Mouse (Mus musculus) liver, embryonic 15.5 days (tissue): ENCODE measurements around the gene Aldh3b2. TPM values are rescaled to one million over a fixed set of nuclear protein-coding genes. Genes with fewer than 3 reads are reported as not detected.
"Not testable (repeated sequence)": the region's sequence is repeated elsewhere in the genome, so short reads cannot be mapped to it uniquely, and the experiment has no call there.

Source experiments
- ATAC-seq: fragments of 200-750 bp; cut with Nextera tagmentation; 2 replicates; pipeline ENCODE4 v1.8.0; 2017; ENCODE audit warnings: moderate number of reproducible peaks, mild to moderate bottlenecking, moderate library complexity; ENCODE audit not compliant: insufficient read depth
- H3K27ac ChIP-seq: fragments of 300-500 bp; sonication (generic); replicated peaks from 2 replicates; pipeline ENCODE4 v1.5.1; 2015; ENCODE audit warnings: mild to moderate bottlenecking, inconsistent platforms
- H3K27me3 ChIP-seq: fragments of 300-500 bp; sonication (generic); 2 replicates; pipeline ENCODE4 v1.6.1; 2015; ENCODE audit warnings: mild to moderate bottlenecking, inconsistent platforms
- H3K36me3 ChIP-seq: fragments of 300-500 bp; sonication (generic); replicated peaks from 2 replicates; pipeline ENCODE4 v1.6.1; 2015; ENCODE audit warnings: moderate library complexity, mild to moderate bottlenecking, inconsistent platforms
- H3K4me1 ChIP-seq: fragments of 300-500 bp; sonication (generic); replicated peaks from 2 replicates; pipeline ENCODE4 v1.6.1; 2015; ENCODE audit warnings: inconsistent platforms
- H3K4me2 ChIP-seq: fragments of 300-500 bp; sonication (generic); 2 replicates; pipeline ENCODE4 v1.6.1; 2015; ENCODE audit warnings: moderate library complexity, mild to moderate bottlenecking, inconsistent platforms
- H3K4me3 ChIP-seq: fragments of 300-500 bp; sonication (generic); replicated peaks from 2 replicates; pipeline ENCODE4 v1.5.1; 2015; ENCODE audit warnings: mild to moderate bottlenecking, inconsistent platforms
- H3K9ac ChIP-seq: fragments of 300-500 bp; sonication (generic); 2 replicates; pipeline ENCODE4 v1.6.1; 2015; ENCODE audit warnings: moderate library complexity, mild to moderate bottlenecking, inconsistent platforms
- H3K9me3 ChIP-seq: fragments of 300-500 bp; sonication (generic); replicated peaks from 2 replicates; pipeline ENCODE4 v1.6.1; 2016; ENCODE audit warnings: inconsistent platforms
- WGBS: fragments of 180-500 bp; shearing (Covaris S2); methylation state at CpG from one replicate; pipeline ENCODE4 v1.1.7; 2015; ENCODE audit warnings: mixed read lengths; ENCODE audit not compliant: insufficient replicate concordance; 5-methylcytosine and 5-hydroxymethylcytosine counted together
- polyA plus RNA-seq: library from polyadenylated mRNA; unstranded; fragments of >200 nt; fragmentation: Nextera tagmentation; extraction: Ambion mirVana; gene quantifications from 2 replicates; pipeline ENCODE4 v1.2.1, GENCODE M21; 2015

Aldh3b2 gene
- polyA plus RNA-seq, 1 experiment from 2014 or later, result 0.32 TPM

GRCm38 (mm10) chr19:3948546-3948945, 23.6 kb upstream of the Aldh3b2 start:
- Histone ChIP-seq H3K4me3 (no peak overlapping the region), H3K9ac (no peak overlapping the region), H3K9me3 (no peaks in the 10 kb centered on the region), H3K27ac (no peak overlapping the region), H3K4me1 (peaks cover 19% of the 10 kb centered on the region), H3K27me3 (no peaks in the 10 kb centered on the region), H3K36me3 (0 out of 2 replicates have a peak, but pooled peaks cover 8% of the 10 kb centered on the region), H3K4me2 (no peak overlapping the region)
- no peak for ATAC-seq
- 80% methylated on average over 14 of the region's 14 CpGs for WGBS

GRCm38 (mm10) chr19:3950331-3950730, 21.8 kb upstream of the Aldh3b2 start:
- no peak overlapping the region for H3K9ac ChIP-seq
- H3K9me3 ChIP-seq, result no peaks in the 10 kb centered on the region
- no peak overlapping the region for H3K4me3 ChIP-seq
- ATAC-seq, result no peak
- WGBS, result 58% methylated on average over 3 of the region's 3 CpGs
- H3K36me3 ChIP-seq, result 0 out of 2 replicates have a peak, but pooled peaks cover 8% of the 10 kb centered on the region
- H3K27me3 ChIP-seq, result no peaks in the 10 kb centered on the region
- no peak overlapping the region for H3K4me2 ChIP-seq
- peaks cover 15% of the 10 kb centered on the region; the same call in 1 of the 2 replicates for H3K4me1 ChIP-seq
- H3K27ac ChIP-seq, result no peak overlapping the region

- H3K27ac ChIP-seq, result no peak overlapping the region
- H3K9ac ChIP-seq, result no peak overlapping the region
- ATAC-seq, result no peak
- H3K36me3 ChIP-seq, result 0 out of 2 replicates have a peak, but pooled peaks cover 8% of the 10 kb centered on the region
- no peaks in the 10 kb centered on the region for H3K9me3 ChIP-seq
- no peak overlapping the region for H3K4me2 ChIP-seq
- peaks cover 6% of the 10 kb centered on the region; the same call in 1 of the 2 replicates for H3K4me1 ChIP-seq
- no peak overlapping the region for H3K4me3 ChIP-seq
- H3K27me3 ChIP-seq, result peaks cover 7% of the 10 kb centered on the region; the same call in 1 of the 2 replicates
These were observed 20.7 kb upstream of the Aldh3b2 start for GRCm38 (mm10) chr19:3951461-3951860.

- peaks cover 10% of the 10 kb centered on the region; the same call in 1 of the 2 replicates for H3K27me3 ChIP-seq
- 44% methylated on average over 1 of the region's 1 CpGs for WGBS
- H3K9me3 ChIP-seq, result no peaks in the 10 kb centered on the region
These were observed 20.0 kb upstream of the Aldh3b2 start for GRCm38 (mm10) chr19:3952099-3952498.

GRCm38 (mm10) chr19:3955033-3955432, 17.1 kb upstream of the Aldh3b2 start:
- 0 out of 2 replicates have a peak, but pooled peaks cover 4% of the 10 kb centered on the region for H3K4me1 ChIP-seq
- no peaks in the 10 kb centered on the region for H3K9me3 ChIP-seq
- H3K36me3 ChIP-seq, result no peaks in the 10 kb centered on the region
- no peak for ATAC-seq
- no peak overlapping the region for H3K27ac ChIP-seq
- peaks cover 10% of the 10 kb centered on the region; the same call in 1 of the 2 replicates for H3K27me3 ChIP-seq
- H3K4me2 ChIP-seq, result no peak overlapping the region
- no peak overlapping the region for H3K9ac ChIP-seq
- no peak overlapping the region for H3K4me3 ChIP-seq
- 45% methylated on average over 3 of the region's 3 CpGs for WGBS

More at GRCm38 (mm10) chr19:3952099-3952498, 20.0 kb upstream of the Aldh3b2 start:
- 0 out of 2 replicates have a peak, but pooled peaks cover 8% of the 10 kb centered on the region for H3K36me3 ChIP-seq
- no peak overlapping the region for H3K27ac ChIP-seq
- no peak overlapping the region for H3K4me3 ChIP-seq
- H3K4me1 ChIP-seq, result 0 out of 2 replicates have a peak, but pooled peaks cover 4% of the 10 kb centered on the region
- no peak for ATAC-seq
- no peak overlapping the region for H3K4me2 ChIP-seq
- H3K9ac ChIP-seq, result no peak overlapping the region

- Histone ChIP-seq H3K4me1 (0 out of 2 replicates have a peak, but pooled peaks cover 2% of the 10 kb centered on the region), H3K9ac (no peak overlapping the region), H3K4me2 (no peak overlapping the region), H3K27me3 (peaks cover 10% of the 10 kb centered on the region; the same call in 1 of the 2 replicates), H3K4me3 (no peak overlapping the region), H3K9me3 (no peaks in the 10 kb centered on the region), H3K36me3 (no peaks in the 10 kb centered on the region), H3K27ac (no peak overlapping the region)
- 30% methylated on average over 4 of the region's 4 CpGs for WGBS
- ATAC-seq, result no peak
These were observed 16.3 kb upstream of the Aldh3b2 start for GRCm38 (mm10) chr19:3955804-3956203.

GRCm38 (mm10) chr19:3957296-3958036, 14.7 kb upstream of the Aldh3b2 start:
- ATAC-seq, H3K4me1 ChIP-seq, H3K4me2 ChIP-seq: not testable (repeated sequence)

GRCm38 (mm10) chr19:3958470-3958869, 13.7 kb upstream of the Aldh3b2 start, which contains the start of gene Aldh3b3:
Aldh3b3 (plus strand) TSS chr19:3958645.
- no peak within 1 kb of the TSS for H3K9ac ChIP-seq
- H3K36me3 ChIP-seq, result no peaks in the 10 kb centered on the region
- peaks cover 10% of the 10 kb centered on the region; the same call in 1 of the 2 replicates for H3K27me3 ChIP-seq
- H3K4me1 ChIP-seq, result no peaks in the 10 kb centered on the region
- H3K9me3 ChIP-seq, result no peaks in the 10 kb centered on the region
- ATAC-seq, result no peak
- H3K4me2 ChIP-seq, result no peak within 1 kb of the TSS
- 53% methylated on average over 4 of the region's 4 CpGs for WGBS
- no peak within 1 kb of the TSS for H3K27ac ChIP-seq
- H3K4me3 ChIP-seq, result no peak within 1 kb of the TSS

More at GRCm38 (mm10) chr19:3957296-3958036, 14.7 kb upstream of the Aldh3b2 start:
- H3K4me3 ChIP-seq, H3K36me3 ChIP-seq, H3K27ac ChIP-seq, H3K9ac ChIP-seq, H3K9me3 ChIP-seq, H3K27me3 ChIP-seq: not testable (repeated sequence)
- 58% methylated on average over 5 of the region's 5 CpGs for WGBS

- no peak overlapping the region for H3K4me3 ChIP-seq
- no peak overlapping the region for H3K27ac ChIP-seq
- ATAC-seq, result no peak
- H3K4me1 ChIP-seq, result no peaks in the 10 kb centered on the region
- peaks cover 10% of the 10 kb centered on the region; the same call in 1 of the 2 replicates for H3K27me3 ChIP-seq
- no peak overlapping the region for H3K9ac ChIP-seq
- H3K9me3 ChIP-seq, result no peaks in the 10 kb centered on the region
- H3K4me2 ChIP-seq, result no peak overlapping the region
- H3K36me3 ChIP-seq, result no peaks in the 10 kb centered on the region
These were observed 13.1 kb upstream of the Aldh3b2 start for GRCm38 (mm10) chr19:3959030-3959429.

- peaks cover 10% of the 10 kb centered on the region; the same call in 1 of the 2 replicates for H3K27me3 ChIP-seq
- H3K4me2 ChIP-seq, result no peak overlapping the region
- H3K9me3 ChIP-seq, result no peaks in the 10 kb centered on the region
- H3K4me3 ChIP-seq, result no peak overlapping the region
- H3K36me3 ChIP-seq, result no peaks in the 10 kb centered on the region
- no peak overlapping the region for H3K9ac ChIP-seq
- no peak overlapping the region for H3K27ac ChIP-seq
- 82% methylated on average over 5 of the region's 5 CpGs for WGBS
- no peak for ATAC-seq
- no peaks in the 10 kb centered on the region for H3K4me1 ChIP-seq
These were observed 11.9 kb upstream of the Aldh3b2 start for GRCm38 (mm10) chr19:3960211-3960610.

- not testable (repeated sequence) for H3K27ac ChIP-seq, H3K4me2 ChIP-seq, H3K9me3 ChIP-seq, H3K9ac ChIP-seq, H3K4me3 ChIP-seq, ATAC-seq, H3K27me3 ChIP-seq, H3K36me3 ChIP-seq, H3K4me1 ChIP-seq
- WGBS, result 77% methylated on average over 6 of the region's 6 CpGs
These were observed 10.3 kb upstream of the Aldh3b2 start for GRCm38 (mm10) chr19:3961805-3962204.
